Mouse (Mus musculus): ENCODE results near the gene Vsx2. TPM values are rescaled to one million over a fixed set of nuclear protein-coding genes. Genes with fewer than 3 reads are reported as not detected.
A peak's percentile ranks its signal among the peaks of the same experiment; 100 is the strongest.

Vsx2 gene
- total and polyA plus RNA-seq, 2 experiments from 2014 or later: not detected

DNA sequence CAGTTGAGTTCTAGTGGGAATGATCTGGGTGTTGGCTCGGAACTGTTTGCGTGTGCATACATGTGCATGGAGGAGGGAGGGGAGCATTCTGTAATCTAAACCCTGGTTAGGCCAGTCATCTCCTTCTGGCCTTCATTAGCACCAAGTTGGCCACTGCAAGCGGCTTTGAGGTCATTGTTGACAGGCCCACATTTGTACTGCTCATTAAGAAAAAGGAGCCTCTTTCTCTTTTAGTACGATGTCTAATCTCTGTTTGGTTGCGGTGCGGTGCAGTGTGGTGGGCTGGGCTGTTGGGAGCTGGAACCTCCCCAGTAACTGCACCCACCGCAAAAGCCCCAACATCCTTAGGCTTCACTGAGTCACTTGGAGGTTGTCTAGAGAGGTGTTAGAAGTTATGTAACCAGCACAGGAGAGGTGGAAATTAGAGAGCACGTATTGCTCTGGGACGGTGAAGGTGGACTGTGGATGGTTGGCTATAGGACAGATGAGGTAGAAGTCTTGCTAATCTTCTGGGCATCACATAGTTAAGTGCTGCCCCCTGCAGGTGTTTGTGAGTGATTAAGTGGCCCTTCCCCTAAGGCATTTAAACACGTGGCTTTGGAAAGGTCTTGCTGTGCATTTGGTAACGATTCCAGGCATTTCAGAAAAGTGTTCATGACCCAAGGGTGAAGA lies 8.3 kb downstream of the Vsx2 start:
- H3K9me3 ChIP-seq (replicated peaks; ENCODE audit: control insufficient read depth, low read length): no peaks in the 10 kb centered on the region
- H3K27me3 ChIP-seq (ENCODE audit: control insufficient read depth, insufficient read depth, low read length): peaks cover 26% of the 10 kb centered on the region
- H3K4me1 ChIP-seq (ENCODE audit: control insufficient read depth, insufficient read depth): no peaks in the 10 kb centered on the region
- no peak overlapping the region for H3K27ac ChIP-seq (ENCODE audit: low read depth)
- H3K36me3 ChIP-seq (replicated peaks; ENCODE audit: control insufficient read depth, insufficient read depth, low read length): no peaks in the 10 kb centered on the region
- TF ChIP-seq EP300 (IDR thresholded peaks at IDR 0.05; ENCODE audit: low read depth): no peak
- no peak for TF ChIP-seq CTCF (IDR thresholded peaks at IDR 0.05; ENCODE audit: low read depth)
- WGBS: 68% methylated on average over 11 of the region's 11 CpGs
- no peak overlapping the region for H3K4me3 ChIP-seq (ENCODE audit: low read depth, low read length)
- H3K4me2 ChIP-seq (ENCODE audit: low read depth, low read length): no peak overlapping the region
- no peak for ATAC-seq (ENCODE audit: insufficient read depth, low read depth)
- H3K9ac ChIP-seq (replicated peaks; ENCODE audit: low read depth, low read length): no peak overlapping the region
- no peak for DNase-seq (ENCODE audit: low spot score)

DNA sequence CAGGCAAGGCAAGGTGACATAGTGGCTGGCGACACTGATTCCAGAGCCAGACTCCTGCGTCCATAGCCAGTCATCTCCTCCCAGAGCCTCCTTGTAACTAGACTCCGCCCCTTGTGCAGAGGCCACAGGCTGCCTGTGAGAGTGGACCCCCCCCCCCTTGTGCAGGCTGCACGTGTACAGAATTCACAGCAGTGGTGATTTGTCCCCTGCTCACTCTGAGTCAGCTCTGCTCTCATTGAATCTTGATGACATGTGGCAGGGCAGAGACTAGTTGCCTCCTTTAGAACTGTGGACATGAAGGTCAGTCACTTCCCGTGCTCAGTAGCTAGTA lies 8.8 kb downstream of the Vsx2 start:
- Histone ChIP-seq H3K27me3 (ENCODE audit: control insufficient read depth, insufficient read depth, low read length) (peaks cover 21% of the 10 kb centered on the region), H3K9ac (replicated peaks; ENCODE audit: low read depth, low read length) (no peak overlapping the region), H3K4me2 (ENCODE audit: low read depth, low read length) (no peak overlapping the region), H3K4me3 (ENCODE audit: low read depth, low read length) (no peak overlapping the region), H3K9me3 (replicated peaks; ENCODE audit: control insufficient read depth, low read length) (no peaks in the 10 kb centered on the region), H3K4me1 (ENCODE audit: control insufficient read depth, insufficient read depth) (no peaks in the 10 kb centered on the region), H3K27ac (ENCODE audit: low read depth) (no peak overlapping the region), H3K36me3 (replicated peaks; ENCODE audit: control insufficient read depth, insufficient read depth, low read length) (no peaks in the 10 kb centered on the region)
- no peak for ATAC-seq (ENCODE audit: insufficient read depth, low read depth)
- 31% methylated on average over 5 of the region's 5 CpGs for WGBS
- TF ChIP-seq EP300 (IDR thresholded peaks at IDR 0.05; ENCODE audit: low read depth) (no peak), CTCF (IDR thresholded peaks at IDR 0.05; ENCODE audit: low read depth) (no peak)
- DNase-seq (ENCODE audit: low spot score): no peak

- Histone ChIP-seq H3K9me3 (replicated peaks; ENCODE audit: control insufficient read depth, low read length) (no peaks in the 10 kb centered on the region), H3K27ac (ENCODE audit: low read depth) (no peak overlapping the region), H3K36me3 (replicated peaks; ENCODE audit: control insufficient read depth, insufficient read depth, low read length) (no peaks in the 10 kb centered on the region), H3K4me1 (ENCODE audit: control insufficient read depth, insufficient read depth) (no peaks in the 10 kb centered on the region), H3K4me2 (ENCODE audit: low read depth, low read length) (no peak overlapping the region), H3K27me3 (ENCODE audit: control insufficient read depth, insufficient read depth, low read length) (peaks cover 4% of the 10 kb centered on the region; the same call in 1 of the 2 replicates), H3K4me3 (ENCODE audit: low read depth, low read length) (no peak overlapping the region), H3K9ac (replicated peaks; ENCODE audit: low read depth, low read length) (no peak overlapping the region)
- DNase-seq (ENCODE audit: low spot score) (no peak), ATAC-seq (ENCODE audit: insufficient read depth, low read depth) (no peak)
- 92% methylated on average over 2 of the region's 2 CpGs for WGBS
- TF ChIP-seq CTCF (IDR thresholded peaks at IDR 0.05; ENCODE audit: low read depth) (no peak), EP300 (IDR thresholded peaks at IDR 0.05; ENCODE audit: low read depth) (no peak)
Measured at GRCm38 (mm10) chr12:84581285-84581684, 11.7 kb downstream of the Vsx2 start.

- Histone ChIP-seq H3K27ac (ENCODE audit: low read depth) (no peak overlapping the region), H3K9ac (replicated peaks; ENCODE audit: low read depth, low read length) (peak overlapping the region; percentile 49), H3K36me3 (replicated peaks; ENCODE audit: control insufficient read depth, insufficient read depth, low read length) (no peaks in the 10 kb centered on the region), H3K4me1 (ENCODE audit: control insufficient read depth, insufficient read depth) (peaks cover 7% of the 10 kb centered on the region; the same call in 1 of the 2 replicates), H3K9me3 (replicated peaks; ENCODE audit: control insufficient read depth, low read length) (no peaks in the 10 kb centered on the region), H3K4me2 (ENCODE audit: low read depth, low read length) (peak overlapping the region; percentile 100), H3K27me3 (ENCODE audit: control insufficient read depth, insufficient read depth, low read length) (no peaks in the 10 kb centered on the region), H3K4me3 (ENCODE audit: low read depth, low read length) (peak overlapping the region; percentile 63)
- ATAC-seq (ENCODE audit: insufficient read depth, low read depth) (peak; percentile 70), DNase-seq (ENCODE audit: low spot score) (peak; percentile 67)
- WGBS: under 1% methylated on average over 52 of the region's 54 CpGs
- TF ChIP-seq CTCF (IDR thresholded peaks at IDR 0.05; ENCODE audit: low read depth) (peak; percentile 100), EP300 (IDR thresholded peaks at IDR 0.05; ENCODE audit: low read depth) (no peak)
Measured at GRCm38 (mm10) chr12:84589825-84590761, 20.5 kb downstream of the Vsx2 start.

- Histone ChIP-seq H3K4me3 (ENCODE audit: low read depth, low read length) (no peak overlapping the region), H3K4me1 (ENCODE audit: control insufficient read depth, insufficient read depth) (no peaks in the 10 kb centered on the region), H3K4me2 (ENCODE audit: low read depth, low read length) (no peak overlapping the region), H3K27me3 (ENCODE audit: control insufficient read depth, insufficient read depth, low read length) (no peaks in the 10 kb centered on the region), H3K9me3 (replicated peaks; ENCODE audit: control insufficient read depth, low read length) (no peaks in the 10 kb centered on the region), H3K36me3 (replicated peaks; ENCODE audit: control insufficient read depth, insufficient read depth, low read length) (peaks cover 5% of the 10 kb centered on the region; the same call in 1 of the 2 replicates), H3K27ac (ENCODE audit: low read depth) (no peak overlapping the region), H3K9ac (replicated peaks; ENCODE audit: low read depth, low read length) (no peak overlapping the region)
- DNase-seq (ENCODE audit: low spot score): no peak
- no peak for ATAC-seq (ENCODE audit: insufficient read depth, low read depth)
- WGBS: 16% methylated on average over 8 of the region's 8 CpGs
- no peak for TF ChIP-seq CTCF (IDR thresholded peaks at IDR 0.05; ENCODE audit: low read depth)
- TF ChIP-seq EP300 (IDR thresholded peaks at IDR 0.05; ENCODE audit: low read depth): no peak
Measured at GRCm38 (mm10) chr12:84598324-84598723, 28.8 kb downstream of the Vsx2 start.
